Mouse (Mus musculus) lung, postnatal 0 days (tissue): ENCODE data around the gene G3bp1.

Experiments
- CTCF ChIP-seq: IDR thresholded peaks from 2 replicates; pipeline ENCODE4 v1.5.1; 2016; ENCODE audit warnings: antibody characterized with exemption, mild to moderate bottlenecking
- EP300 ChIP-seq: IDR thresholded peaks from 2 replicates; pipeline ENCODE4 v1.6.1; 2016; ENCODE audit warnings: antibody characterized with exemption, mild to moderate bottlenecking, control low read depth

GRCm38 (mm10) chr11:55468012-55468411 is 1.5 kb upstream of the G3bp1 start:
- TF ChIP-seq CTCF, result no peak
- no peak for TF ChIP-seq EP300
